Mouse (Mus musculus) T-cell, adult 2 months (primary cell): ENCODE measurements around the gene Pik3c2g.

Experiments used
- DNase-seq: peaks from one replicate; pipeline ENCODE4 v3.0.0; 2022; ENCODE audit warnings: low spot score

The Pik3c2g gene

DNA sequence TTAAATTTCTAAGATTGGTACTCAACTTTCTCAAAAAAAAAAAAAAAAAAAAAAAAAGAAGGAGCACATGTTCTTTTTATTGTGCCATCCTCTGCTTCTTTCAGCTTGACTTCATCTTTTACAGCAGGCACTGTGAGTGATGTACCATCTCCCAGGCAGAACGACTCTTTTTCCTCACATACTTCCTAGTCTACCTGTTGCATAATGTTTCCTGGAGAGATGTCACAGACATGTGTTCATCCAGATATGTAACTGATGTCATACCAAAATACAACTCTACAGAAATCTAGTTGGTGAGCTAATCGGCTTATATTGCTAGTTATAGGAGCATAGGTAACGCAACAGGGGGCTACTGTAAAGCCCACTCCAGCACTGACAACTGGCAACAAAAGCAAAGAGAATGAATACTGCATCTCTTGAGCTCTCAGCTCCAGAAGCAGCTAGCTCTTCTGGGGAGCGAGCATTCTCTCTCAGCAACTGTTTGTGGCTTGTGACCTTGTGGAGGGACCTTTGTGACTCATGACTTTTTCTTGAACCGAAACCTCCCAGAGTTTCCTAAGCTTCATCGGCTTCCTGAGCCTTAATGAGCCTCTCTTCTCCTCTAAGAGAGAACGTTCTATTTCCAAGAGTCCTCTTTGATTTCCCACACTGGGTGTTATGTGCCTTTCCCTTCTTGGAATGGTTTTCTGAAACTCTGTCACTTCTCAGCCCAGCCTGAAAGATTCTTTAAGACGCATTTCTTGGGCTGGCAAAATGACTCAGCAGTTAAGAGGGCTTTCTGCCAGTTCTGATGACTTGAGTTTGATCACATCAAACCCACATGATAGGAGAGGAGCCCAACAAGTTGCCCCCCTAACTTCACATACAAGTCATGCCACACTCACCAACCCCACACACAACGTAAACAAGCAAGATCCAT lies 148.9 kb downstream of the Pik3c2g start:
- no peak for DNase-seq

DNA sequence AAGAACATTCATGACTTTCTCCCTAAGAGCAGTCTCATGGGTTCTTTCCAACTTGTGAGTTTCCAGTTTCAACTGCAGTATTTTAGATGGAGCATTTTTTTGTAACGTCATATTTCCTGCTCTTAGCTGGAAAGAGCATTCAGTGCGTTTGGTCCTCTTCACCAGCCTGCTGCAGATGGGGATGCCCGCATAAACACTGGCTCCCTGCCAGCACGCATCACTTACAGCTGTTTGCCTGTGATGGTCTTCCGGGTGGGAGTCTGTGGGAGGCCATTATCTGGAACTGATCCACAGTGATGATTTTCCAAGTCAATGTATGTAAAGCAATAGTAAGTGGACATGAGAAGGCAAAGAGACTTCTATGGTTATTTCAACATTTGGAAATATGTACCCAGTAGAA lies 151.3 kb downstream of the Pik3c2g start:
- DNase-seq, result no peak

GRCm38 (mm10) chr6:139742693-139743432 lies 155.8 kb downstream of the Pik3c2g start:
- DNase-seq, result no peak

- DNase-seq, result no peak
Observed at GRCm38 (mm10) chr6:139746758-139747479, 159.9 kb downstream of the Pik3c2g start.

GRCm38 (mm10) chr6:139748091-139748771 lies 161.2 kb downstream of the Pik3c2g start:
- no peak for DNase-seq

DNA sequence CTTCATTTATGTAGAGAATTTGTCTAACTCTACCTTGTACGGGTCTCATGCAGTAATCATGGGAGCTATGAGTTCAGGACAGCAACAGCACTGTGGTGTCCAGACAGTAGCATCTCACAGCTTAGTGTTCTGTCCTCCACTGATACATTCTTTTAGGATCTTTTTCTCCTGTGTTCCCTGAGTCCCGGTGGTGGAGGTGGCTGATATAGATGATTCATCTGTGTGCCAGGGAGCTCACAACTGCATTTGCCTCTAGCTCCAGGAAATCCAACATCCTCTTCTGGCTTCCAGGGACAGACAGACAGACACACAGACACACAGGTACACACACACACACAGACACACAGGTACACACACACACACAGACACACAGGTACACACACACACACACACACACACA lies 163.6 kb downstream of the Pik3c2g start:
- no peak for DNase-seq

GRCm38 (mm10) chr6:139751022-139751421 lies 164.0 kb downstream of the Pik3c2g start:
- no peak for DNase-seq

DNA sequence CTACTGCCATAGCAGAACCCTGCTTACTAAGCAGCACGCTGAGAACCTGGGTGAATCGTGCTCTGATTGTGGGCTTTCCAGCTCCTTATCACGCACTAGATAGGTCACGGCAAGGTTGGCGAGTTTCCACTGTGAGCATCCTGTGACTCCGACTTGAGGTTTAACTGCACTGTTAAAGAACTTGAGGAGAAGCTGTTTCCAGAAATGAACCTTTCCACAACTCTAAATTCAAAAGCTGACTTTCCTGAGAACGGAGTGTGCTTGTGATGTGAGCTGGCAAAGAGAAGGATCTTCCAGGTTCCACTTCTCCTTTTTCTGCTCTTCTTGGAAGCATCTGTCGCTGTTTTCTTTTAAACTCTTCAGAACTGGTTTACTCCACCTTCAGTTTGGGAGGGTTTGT lies 170.9 kb downstream of the Pik3c2g start:
- no peak for DNase-seq

DNA sequence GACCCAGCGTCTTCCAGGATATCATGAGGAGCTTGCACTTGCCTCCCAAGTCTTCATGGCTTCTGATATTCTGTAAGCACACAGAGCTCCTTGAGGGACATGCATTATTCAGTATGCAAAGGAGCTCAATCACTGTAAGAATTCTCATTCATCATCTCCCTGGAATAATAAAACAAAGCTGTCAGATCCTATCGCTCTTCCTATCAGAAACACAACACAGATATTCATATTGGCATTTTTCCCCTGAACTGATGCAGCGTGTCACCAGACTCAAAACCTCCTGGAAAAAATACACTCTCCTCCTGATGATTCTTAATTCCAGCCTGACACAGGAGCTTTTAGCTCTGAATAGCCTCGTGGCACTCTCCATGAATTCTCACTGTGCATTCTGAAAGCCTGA lies 174.0 kb downstream of the Pik3c2g start:
- no peak for DNase-seq

- DNase-seq, result no peak
Observed at GRCm38 (mm10) chr6:139764398-139764797, 177.4 kb downstream of the Pik3c2g start.

- no peak for DNase-seq
Observed at GRCm38 (mm10) chr6:139769744-139770473, 182.9 kb downstream of the Pik3c2g start.

- no peak for DNase-seq
Observed at GRCm38 (mm10) chr6:139770535-139770934, 183.5 kb downstream of the Pik3c2g start.

DNA sequence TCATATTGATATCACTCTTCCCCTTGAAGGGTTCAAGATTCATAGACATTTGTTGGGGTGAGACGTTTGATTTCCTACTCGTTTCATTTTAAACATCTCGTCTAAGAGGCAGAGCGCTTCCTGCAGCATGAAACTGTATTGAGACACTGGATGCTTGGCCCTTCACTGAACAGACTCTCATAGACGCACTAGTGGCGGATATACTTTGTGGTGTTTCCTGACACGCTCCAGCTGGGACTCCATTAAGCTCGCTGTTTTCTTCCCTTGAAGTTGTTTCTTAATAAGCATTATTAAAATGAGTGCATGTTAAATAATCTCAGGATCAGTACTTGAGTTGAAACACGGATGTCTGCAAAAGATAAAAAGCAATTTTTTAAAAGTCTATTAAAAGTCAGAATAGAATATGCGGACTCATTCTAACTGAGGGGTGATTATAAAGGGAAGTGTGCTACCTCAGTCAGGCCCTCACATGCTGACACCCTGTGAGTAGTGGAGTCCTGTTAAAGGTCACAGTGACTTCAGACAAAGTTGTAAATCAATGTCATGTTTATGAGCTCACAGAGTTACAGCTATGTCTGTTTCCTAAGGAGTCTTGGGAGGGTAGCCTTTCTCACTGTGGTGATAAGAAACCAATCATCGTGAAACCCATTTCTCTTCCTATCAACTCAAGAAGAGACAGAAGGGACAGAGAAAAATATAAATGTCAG lies 190.7 kb downstream of the Pik3c2g start:
- no peak for DNase-seq

DNA sequence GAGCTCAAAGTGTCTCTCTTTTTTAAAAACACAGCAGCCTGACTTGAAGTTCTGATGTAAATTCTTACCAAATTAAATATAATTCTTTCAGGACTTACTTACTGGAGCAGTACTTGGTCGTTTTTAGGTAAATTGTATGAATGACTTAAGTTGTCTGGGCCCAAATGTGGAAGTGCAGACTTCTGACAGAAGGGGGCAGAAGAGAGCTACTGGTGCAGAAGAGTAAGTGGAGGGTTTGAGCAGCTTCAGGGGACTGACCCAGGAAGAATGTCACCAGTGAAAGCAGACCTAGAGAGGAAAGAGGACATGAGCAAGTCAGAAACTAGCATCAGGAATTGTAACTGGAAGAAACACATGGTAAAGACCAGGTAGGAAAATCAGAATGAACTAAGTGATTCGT lies 193.0 kb downstream of the Pik3c2g start:
- DNase-seq, result no peak

DNA sequence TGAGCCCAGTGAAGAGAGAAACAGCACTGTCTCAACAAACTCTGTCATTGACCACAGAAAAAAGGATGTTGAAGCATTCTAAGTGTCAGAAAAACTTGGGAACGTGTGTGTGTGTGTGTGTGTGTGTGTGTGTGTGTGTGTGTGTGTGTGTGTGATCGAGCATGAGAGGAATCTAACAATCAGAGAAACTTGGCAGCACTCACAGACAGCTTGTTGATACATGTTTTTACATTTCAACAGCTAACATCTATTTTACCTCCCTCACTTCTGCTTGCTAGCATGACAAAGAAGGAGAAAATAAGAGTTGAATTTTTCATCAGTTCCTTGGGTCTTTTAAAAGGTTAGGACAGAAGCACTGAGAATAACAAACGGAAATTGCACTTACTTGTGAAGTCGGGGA lies 202.5 kb downstream of the Pik3c2g start:
- no peak for DNase-seq

- no peak for DNase-seq
Observed at GRCm38 (mm10) chr6:139799541-139800226, 212.7 kb downstream of the Pik3c2g start.

- DNase-seq, result no peak
Observed at GRCm38 (mm10) chr6:139821916-139822315, 234.9 kb downstream of the Pik3c2g start.

GRCm38 (mm10) chr6:139838239-139838638 lies 251.2 kb downstream of the Pik3c2g start:
- no peak for DNase-seq

GRCm38 (mm10) chr6:139838713-139839112 lies 251.7 kb downstream of the Pik3c2g start:
- no peak for DNase-seq

- no peak for DNase-seq
Observed at GRCm38 (mm10) chr6:139839907-139840306, 252.9 kb downstream of the Pik3c2g start.
